ENCODE assay signal across 8 mouse cellular contexts in the genomic region with DNA sequence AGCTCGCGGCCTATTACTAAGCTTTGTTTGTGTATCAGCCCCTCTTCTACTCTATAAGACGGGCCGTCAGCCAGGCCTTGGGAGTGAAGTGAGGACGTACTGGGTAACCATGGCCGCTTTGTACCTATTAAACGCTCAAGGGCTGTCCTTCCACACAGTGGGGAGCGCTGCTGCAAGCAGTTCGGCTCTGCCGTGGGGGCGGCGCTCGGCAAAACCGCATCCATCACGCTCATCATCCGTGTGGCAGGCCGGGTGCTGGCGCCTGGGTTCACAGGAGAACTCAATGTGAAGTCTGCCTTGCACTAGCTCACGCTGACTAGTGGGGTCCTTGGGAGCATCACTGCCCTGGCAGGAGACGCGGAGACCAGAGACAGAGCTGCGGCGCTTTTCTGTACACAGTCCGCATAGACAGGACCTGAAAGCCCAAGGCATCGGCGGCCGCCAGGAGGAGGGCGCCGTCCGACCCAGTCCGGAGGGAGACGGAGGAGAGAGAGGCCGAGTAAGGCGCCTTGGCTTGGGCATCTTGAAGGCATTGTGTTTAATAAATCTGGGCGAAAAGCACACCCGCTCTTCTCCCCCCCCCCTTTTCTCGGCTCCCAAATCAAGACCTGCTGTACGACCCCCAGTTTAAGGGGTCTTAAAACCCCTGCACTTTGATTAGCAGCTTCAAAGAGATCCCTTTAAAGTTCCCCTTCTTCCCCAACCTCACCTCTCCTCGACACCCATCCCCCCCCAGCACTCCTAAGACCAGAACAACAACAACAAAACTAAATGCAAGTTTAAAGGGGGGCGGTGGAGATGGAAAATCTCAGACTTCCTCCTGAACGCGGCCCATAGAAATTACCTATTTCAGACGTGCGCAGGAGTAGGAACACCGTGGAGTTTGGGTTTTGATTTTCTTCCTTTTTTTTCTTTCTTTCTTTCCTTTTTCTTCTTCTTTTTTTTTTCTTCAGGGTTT. TPM values are rescaled to one million over a fixed set of nuclear protein-coding genes. Genes with fewer than 3 reads are reported as not detected.
A peak's percentile ranks its signal among the peaks of the same experiment; 100 is the strongest.
DNase-seq lines count a peak whose midpoint lies in the region; ATAC-seq and TF ChIP-seq lines count a peak whose summit lies in the region.

No protein-coding gene starts in this region.

- peaks cover 35% of the 10 kb centered on the region for H3K27me3 ChIP-seq in forebrain, embryonic 12.5 days
- H3K27me3 ChIP-seq in hindbrain, embryonic 16.5 days (replicated peaks; ENCODE audit: control insufficient read depth, insufficient read depth, low read length), result peaks cover 6% of the 10 kb centered on the region; the same call in 1 of the 2 replicates

- no peak for ATAC-seq in forebrain, embryonic 12.5 days (ENCODE audit: low FRiP score)
- ATAC-seq in hindbrain, embryonic 16.5 days, result peak; percentile 40

- peak; percentile 31 to 33 for DNase-seq in layer of hippocampus, adult 8-10 months (ENCODE audit: low spot score in 2 of 2)
- no peak for DNase-seq in layer of hippocampus, adult 9-10 months (ENCODE audit: low spot score)
- peak; percentile 49 for DNase-seq in liver
- DNase-seq in neural tube, embryonic 10.5 days (ENCODE audit: extremely low spot score, low spot score), result peak; percentile 86
- DNase-seq in thymus, postnatal 14 days, result peak; percentile 64

- TF ChIP-seq CTCF in bone marrow macrophage, adult 2 months (IDR thresholded peaks at IDR 0.05; ENCODE audit: low read depth, low read length), result no peak

- peak overlapping the region; percentile 22 for H3K9ac ChIP-seq in forebrain, embryonic 12.5 days
- H3K9ac ChIP-seq in hindbrain, embryonic 16.5 days (ENCODE audit: low read depth, low read length), result peak overlapping the region; percentile 48

- no peak for TF ChIP-seq POLR2A in bone marrow macrophage, adult 2 months (IDR thresholded peaks at IDR 0.05; ENCODE audit: borderline replicate concordance, low read depth, low read length)

- peak overlapping the region; percentile 52 for H3K4me2 ChIP-seq in forebrain, embryonic 12.5 days
- peak overlapping the region; percentile 53 for H3K4me2 ChIP-seq in hindbrain, embryonic 16.5 days (ENCODE audit: low read length)

- H3K36me3 ChIP-seq in forebrain, embryonic 12.5 days (replicated peaks), result no peaks in the 10 kb centered on the region
- H3K36me3 ChIP-seq in hindbrain, embryonic 16.5 days (ENCODE audit: control insufficient read depth, insufficient read depth, low read length), result no peaks in the 10 kb centered on the region

- H3K9me3 ChIP-seq in forebrain, embryonic 12.5 days, result no peaks in the 10 kb centered on the region
- no peaks in the 10 kb centered on the region for H3K9me3 ChIP-seq in hindbrain, embryonic 16.5 days (ENCODE audit: control insufficient read depth, low read length)

- H3K27ac ChIP-seq in bone marrow macrophage, adult 2 months (ENCODE audit: insufficient read depth, low read depth, low read length), result no peak overlapping the region
- H3K27ac ChIP-seq in forebrain, embryonic 12.5 days, result peak overlapping the region; percentile 84
- H3K27ac ChIP-seq in hindbrain, embryonic 16.5 days (ENCODE audit: low read depth, low read length), result peak overlapping the region; percentile 69

- H3K4me1 ChIP-seq in bone marrow macrophage, adult 2 months (ENCODE audit: control insufficient read depth, insufficient read depth, low read length), result peaks cover 22% of the 10 kb centered on the region
- H3K4me1 ChIP-seq in forebrain, embryonic 12.5 days, result peaks cover 50% of the 10 kb centered on the region
- H3K4me1 ChIP-seq in hindbrain, embryonic 16.5 days (ENCODE audit: control insufficient read depth, insufficient read depth, low read depth, low read length), result peaks cover 29% of the 10 kb centered on the region

- under 1% methylated on average over 45 of the region's 45 CpGs for WGBS in forebrain, embryonic 12.5 days
- WGBS in hindbrain, embryonic 16.5 days, result under 1% methylated on average over 45 of the region's 45 CpGs

- H3K4me3 ChIP-seq in bone marrow macrophage, adult 2 months (ENCODE audit: insufficient read depth, low read length), result peak overlapping the region; percentile 30
- H3K4me3 ChIP-seq in forebrain, embryonic 12.5 days (replicated peaks), result peak overlapping the region; percentile 23
- H3K4me3 ChIP-seq in hindbrain, embryonic 16.5 days (ENCODE audit: low read length), result peak overlapping the region; percentile 18

RNA-seq across cellular contexts. Expression of a gene that starts 2.6 kb away (rescaled TPM):
- 10 to 100 TPM; 47.8 to 62.3 (median 56.9) TPM for total RNA-seq in layer of hippocampus, adult 8-10 months (2022)
- 39.3 and 41.6 TPM in 2 replicates for polyA plus RNA-seq in bone marrow macrophage, adult 2 months (2012; ENCODE audit: insufficient read depth, insufficient read length, missing spikeins)
- 55.6 and 56.2 TPM in 2 replicates for polyA plus RNA-seq in forebrain, embryonic 12.5 days (2016; fragmentation: Nextera tagmentation; extraction: Ambion mirVana)
- polyA plus RNA-seq in hindbrain, embryonic 16.5 days (2015; fragmentation: Nextera tagmentation; extraction: Ambion mirVana), result 19.5 and 23.0 TPM in 2 replicates
